Mouse (Mus musculus) C2C12 (cell line): ENCODE results near the gene Simc1. TPM values are rescaled to one million over a fixed set of nuclear protein-coding genes. Genes with fewer than 3 reads are reported as not detected.

Experiments
- H3K27me3 ChIP-seq: one replicate; pipeline ENCODE4 v1.6.1; 2011; ENCODE audit not compliant: control insufficient read depth, insufficient read depth, insufficient read length
- H3K36me3 ChIP-seq: one replicate; pipeline ENCODE4 v1.6.1; 2011; ENCODE audit not compliant: control insufficient read depth, insufficient read depth
- H3K4me3 ChIP-seq: one replicate; pipeline ENCODE4 v1.5.1; 2011; ENCODE audit warnings: mild to moderate bottlenecking, control low read depth; ENCODE audit not compliant: poor library complexity, insufficient read depth, severe bottlenecking
- H3K79me2 ChIP-seq: one replicate; pipeline ENCODE4 v1.6.1; 2011; ENCODE audit not compliant: control insufficient read depth, insufficient read depth
- H3K79me3 ChIP-seq: one replicate; pipeline ENCODE4 v1.6.1; 2011; ENCODE audit warnings: low read depth, control low read depth
- H3ac ChIP-seq: one replicate; pipeline ENCODE3; 2011; ENCODE audit warnings: low read depth; ENCODE audit not compliant: control insufficient read depth, insufficient read length
- CEBPB ChIP-seq: IDR thresholded peaks from one replicate; pipeline ENCODE4 v1.6.1; 2011; ENCODE audit warnings: low read depth, mild to moderate bottlenecking, control low read depth, moderate library complexity
- CTCF ChIP-seq: IDR thresholded peaks from one replicate; pipeline ENCODE4 v1.5.1; 2011; ENCODE audit not compliant: control insufficient read depth, insufficient read depth, insufficient read length
- FOSL1 ChIP-seq: IDR thresholded peaks from one replicate; pipeline ENCODE4 v1.8.0; 2011; ENCODE audit warnings: mild to moderate bottlenecking, low read length; ENCODE audit not compliant: poor library complexity, insufficient read depth, severe bottlenecking
- MAX ChIP-seq: IDR thresholded peaks from one replicate; pipeline ENCODE4 v1.6.1; 2011; ENCODE audit warnings: mild to moderate bottlenecking, control low read depth
- MYOD1 ChIP-seq: IDR thresholded peaks from one replicate; pipeline ENCODE4 v1.6.1; 2011; ENCODE audit warnings: low read depth; ENCODE audit not compliant: control insufficient read depth, insufficient read length
- MYOG ChIP-seq: IDR thresholded peaks from one replicate; pipeline ENCODE4 v1.6.1; 2011; ENCODE audit not compliant: control insufficient read depth, insufficient read length; ENCODE audit errors: extremely low read depth
- USF1 ChIP-seq: IDR thresholded peaks from one replicate; pipeline ENCODE4 v1.6.1; 2011; ENCODE audit warnings: low read depth, mild to moderate bottlenecking, control low read depth, moderate library complexity
- polyA plus RNA-seq: library from polyadenylated mRNA; unstranded; fragments of >200 nt; fragmentation: generic; extraction: Trizol; gene quantifications from one replicate; pipeline ENCODE4 v1.2.1, GENCODE M21; 2012; ENCODE audit warnings: missing spikeins

Simc1 gene
- polyA plus RNA-seq, 1 experiment = 6.6 TPM

DNA sequence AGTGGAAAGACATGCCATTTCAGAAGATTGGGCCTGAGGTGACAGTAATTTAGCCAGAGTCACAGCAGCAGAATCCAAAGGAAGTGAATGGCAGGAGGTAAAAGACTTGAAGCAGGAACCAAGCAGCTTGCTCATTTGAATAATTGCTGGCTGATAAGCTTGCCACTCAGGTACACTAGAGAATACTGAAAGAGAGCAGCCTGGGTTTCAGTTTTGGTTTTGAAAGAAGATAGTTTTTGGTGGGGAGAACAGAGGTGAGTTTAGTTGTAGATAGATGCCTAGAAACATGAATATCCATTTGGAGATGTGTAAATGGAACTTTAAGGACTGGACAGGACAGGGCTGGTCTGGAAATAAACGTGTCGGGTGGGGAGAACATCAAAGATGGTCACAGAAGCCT is 2.2 kb upstream of the Simc1 start:
- Histone ChIP-seq H3K36me3 (no peaks in the 10 kb centered on the region), H3K4me3 (no peak overlapping the region), H3ac (no peak overlapping the region), H3K79me3 (peaks cover 16% of the 10 kb centered on the region), H3K79me2 (peaks cover 24% of the 10 kb centered on the region), H3K27me3 (peaks cover 14% of the 10 kb centered on the region)
- TF ChIP-seq MAX (no peak), MYOG (no peak), CEBPB (no peak), FOSL1 (no peak), USF1 (no peak), CTCF (no peak), MYOD1 (no peak)

DNA sequence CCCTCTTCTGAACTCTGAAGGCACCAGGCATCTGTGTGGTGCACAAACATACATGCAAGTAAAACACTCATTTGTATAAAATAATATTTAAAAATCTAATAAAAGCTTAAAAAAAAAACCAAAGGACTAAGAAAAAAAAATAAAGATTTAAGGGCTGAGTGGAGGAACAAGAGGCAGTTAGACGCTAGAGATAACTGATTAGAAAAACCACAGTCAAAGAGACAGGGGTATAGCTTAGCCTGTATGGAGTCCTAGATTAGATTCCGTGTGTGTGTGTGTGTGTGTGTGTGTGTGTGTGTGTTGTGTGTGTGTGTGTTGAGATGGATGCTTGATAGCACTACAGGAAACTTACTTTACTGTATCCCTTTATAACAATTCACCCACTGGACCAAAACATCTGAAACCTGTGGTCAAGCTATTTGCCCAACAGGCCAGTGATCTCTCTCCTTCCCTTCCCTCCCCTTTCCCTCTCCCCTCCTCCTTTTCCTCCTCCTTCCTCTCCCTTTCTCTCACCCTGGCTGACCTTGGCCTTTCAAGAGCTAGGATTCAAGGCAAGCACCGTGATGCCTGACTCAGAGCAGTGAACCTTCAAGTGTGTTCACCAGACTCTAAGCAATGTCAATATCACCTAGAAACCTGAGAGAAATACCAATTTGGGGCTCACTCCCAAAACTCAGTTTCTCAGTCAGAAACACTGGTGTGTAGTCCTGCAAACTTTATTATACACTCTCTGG is 1.5 kb upstream of the Simc1 start:
- H3K36me3 ChIP-seq = no peaks in the 10 kb centered on the region
- no peak overlapping the region for H3K4me3 ChIP-seq
- H3K79me3 ChIP-seq = peaks cover 21% of the 10 kb centered on the region
- peaks cover 14% of the 10 kb centered on the region for H3K27me3 ChIP-seq
- no peak overlapping the region for H3ac ChIP-seq
- TF ChIP-seq CTCF (no peak), FOSL1 (no peak), CEBPB (no peak), MYOG (no peak), USF1 (no peak), MAX (no peak), MYOD1 (no peak)
- peaks cover 32% of the 10 kb centered on the region for H3K79me2 ChIP-seq

- peak overlapping the region; percentile 53 for H3K4me3 ChIP-seq
- H3K79me2 ChIP-seq = peaks cover 42% of the 10 kb centered on the region
- TF ChIP-seq MAX (no peak), CEBPB (no peak), FOSL1 (no peak)
- H3K79me3 ChIP-seq = peaks cover 27% of the 10 kb centered on the region
- no peaks in the 10 kb centered on the region for H3K36me3 ChIP-seq
- H3K27me3 ChIP-seq = peaks cover 6% of the 10 kb centered on the region
- H3ac ChIP-seq = no peak overlapping the region
Measured at GRCm38 (mm10) chr13:54503278-54503603, 338 bp upstream of the Simc1 start.

GRCm38 (mm10) chr13:54504611-54505260 is 1.2 kb downstream of the Simc1 start:
- Histone ChIP-seq H3ac (no peak overlapping the region), H3K36me3 (no peaks in the 10 kb centered on the region), H3K79me3 (peaks cover 34% of the 10 kb centered on the region), H3K27me3 (no peaks in the 10 kb centered on the region), H3K79me2 (peaks cover 57% of the 10 kb centered on the region), H3K4me3 (peak overlapping the region; percentile 53)
- no peak for TF ChIP-seq MAX
- no peak for TF ChIP-seq USF1
- no peak for TF ChIP-seq MYOD1
- no peak for TF ChIP-seq CEBPB
- no peak for TF ChIP-seq FOSL1
- TF ChIP-seq CTCF = no peak
- no peak for TF ChIP-seq MYOG

DNA sequence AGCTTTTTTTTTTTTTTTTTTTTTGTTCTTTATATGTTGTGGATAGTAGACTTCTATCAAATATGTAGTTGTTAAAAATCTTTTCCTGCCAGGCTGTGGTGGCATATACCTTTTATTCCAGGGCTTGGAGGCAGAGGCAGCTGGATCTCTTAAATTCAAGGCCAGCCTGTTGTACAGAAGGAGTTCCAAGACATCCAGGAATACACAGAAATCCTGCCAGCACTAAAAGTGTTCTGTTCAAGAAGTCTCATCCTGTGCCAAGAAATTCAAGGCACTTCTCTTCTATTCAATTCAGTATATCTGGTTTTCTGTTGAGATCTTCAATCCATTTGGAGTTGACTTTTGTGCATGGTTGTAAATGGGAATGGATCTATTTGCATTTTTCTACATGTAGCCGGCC is 2.3 kb downstream of the Simc1 start:
- H3K79me2 ChIP-seq = peaks cover 66% of the 10 kb centered on the region
- no peaks in the 10 kb centered on the region for H3K36me3 ChIP-seq
- no peaks in the 10 kb centered on the region for H3K27me3 ChIP-seq
- H3K79me3 ChIP-seq = peaks cover 36% of the 10 kb centered on the region
- no peak overlapping the region for H3ac ChIP-seq
- H3K4me3 ChIP-seq = no peak overlapping the region
- no peak for TF ChIP-seq FOSL1
- TF ChIP-seq MYOG = no peak
- TF ChIP-seq CTCF = no peak
- TF ChIP-seq CEBPB = no peak
- TF ChIP-seq USF1 = no peak
- TF ChIP-seq MAX = no peak
- no peak for TF ChIP-seq MYOD1

DNA sequence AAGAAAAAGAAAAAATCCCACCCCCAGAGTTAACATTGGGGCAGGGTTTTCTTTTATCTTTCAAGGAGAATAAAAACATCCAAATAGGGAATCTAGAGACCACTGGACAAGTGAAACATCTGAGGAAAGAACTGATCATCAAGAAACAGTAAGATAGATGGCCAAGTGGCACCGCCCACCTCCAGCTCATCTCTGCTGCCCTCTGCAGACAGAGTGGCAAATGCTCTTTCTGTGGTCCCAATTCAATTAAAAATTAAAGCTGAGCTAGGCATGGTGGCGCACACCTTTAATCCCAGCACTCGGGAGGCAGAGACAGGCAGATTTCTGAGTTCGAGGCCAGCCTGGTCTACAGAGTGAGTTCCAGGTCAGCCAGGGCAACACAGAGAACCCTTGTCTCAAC is 16.6 kb downstream of the Simc1 start:
- no peaks in the 10 kb centered on the region for H3K79me2 ChIP-seq
- no peaks in the 10 kb centered on the region for H3K27me3 ChIP-seq
- TF ChIP-seq FOSL1 = no peak
- TF ChIP-seq MAX = no peak
- TF ChIP-seq USF1 = no peak
- no peak for TF ChIP-seq MYOG
- TF ChIP-seq CEBPB = no peak
- no peak for TF ChIP-seq CTCF
- TF ChIP-seq MYOD1 = no peak
- H3K4me3 ChIP-seq = no peak overlapping the region
- H3K36me3 ChIP-seq = peaks cover 24% of the 10 kb centered on the region
- H3ac ChIP-seq = no peak overlapping the region
- peaks cover 5% of the 10 kb centered on the region for H3K79me3 ChIP-seq
